Mouse (Mus musculus): ENCODE data around the gene Pafah1b2.
A peak's percentile ranks its signal among the peaks of the same experiment; 100 is the strongest.

The Pafah1b2 gene

GRCm38 (mm10) chr9:46026058-46026849, 13.8 kb upstream of the Pafah1b2 start:
- no peak for DNase-seq (ENCODE audit: low spot score in 2 of 2)

GRCm38 (mm10) chr9:46023591-46023990, 11.1 kb upstream of the Pafah1b2 start:
- DNase-seq (ENCODE audit: low spot score in 2 of 2), result no peak

- DNase-seq (ENCODE audit: low spot score in 2 of 2), result no peak
Measured at GRCm38 (mm10) chr9:46019975-46020374, 7.5 kb upstream of the Pafah1b2 start.

GRCm38 (mm10) chr9:46018316-46018715, 5.8 kb upstream of the Pafah1b2 start:
- no peak for DNase-seq (ENCODE audit: low spot score in 2 of 2)

- DNase-seq (ENCODE audit: low spot score in 2 of 2), result no peak
Measured at GRCm38 (mm10) chr9:46016417-46016816, 3.9 kb upstream of the Pafah1b2 start.

- no peak for DNase-seq (ENCODE audit: low spot score in 2 of 2)
Measured at GRCm38 (mm10) chr9:46015831-46016230, 3.3 kb upstream of the Pafah1b2 start.

GRCm38 (mm10) chr9:46015081-46015551, 2.6 kb upstream of the Pafah1b2 start:
- no peak for DNase-seq (ENCODE audit: low spot score in 2 of 2)

GRCm38 (mm10) chr9:46014251-46014681, 1.8 kb upstream of the Pafah1b2 start:
- peak; percentile 84 to 85 for DNase-seq (ENCODE audit: low spot score in 2 of 2)

- DNase-seq (ENCODE audit: low spot score in 2 of 2), result no peak
Measured at GRCm38 (mm10) chr9:46013616-46014015, 1.1 kb upstream of the Pafah1b2 start.

- DNase-seq (ENCODE audit: low spot score in 2 of 2), result peak in 1 of 2 experiments; percentile 12
Measured at GRCm38 (mm10) chr9:46013009-46013586, 608 bp upstream of the Pafah1b2 start.

GRCm38 (mm10) chr9:46011094-46011970, 1.2 kb downstream of the Pafah1b2 start:
- DNase-seq (ENCODE audit: low spot score in 2 of 2), result no peak

- peak; percentile 54 to 62 for DNase-seq (ENCODE audit: low spot score in 2 of 2)
Measured at GRCm38 (mm10) chr9:46009669-46009983, 2.9 kb downstream of the Pafah1b2 start.

GRCm38 (mm10) chr9:46008931-46009668, 3.4 kb downstream of the Pafah1b2 start:
- no peak for DNase-seq (ENCODE audit: low spot score in 2 of 2)

- DNase-seq (ENCODE audit: low spot score in 2 of 2), result no peak
Measured at GRCm38 (mm10) chr9:46006224-46006623, 6.3 kb downstream of the Pafah1b2 start.

- no peak for DNase-seq (ENCODE audit: low spot score in 2 of 2)
Measured at GRCm38 (mm10) chr9:46004529-46004928, 8.0 kb downstream of the Pafah1b2 start.

- DNase-seq (ENCODE audit: low spot score in 2 of 2), result peak; percentile 48 to 55
Measured at GRCm38 (mm10) chr9:46003729-46004128, 8.8 kb downstream of the Pafah1b2 start.

GRCm38 (mm10) chr9:45999009-45999408, 13.5 kb downstream of the Pafah1b2 start:
- DNase-seq (ENCODE audit: low spot score in 2 of 2), result no peak

GRCm38 (mm10) chr9:45985229-45985567, 27.3 kb downstream of the Pafah1b2 start:
- DNase-seq (ENCODE audit: low spot score in 2 of 2), result peak in 1 of 2 experiments; percentile 19

GRCm38 (mm10) chr9:45984409-45985228, 27.9 kb downstream of the Pafah1b2 start:
- DNase-seq (ENCODE audit: low spot score in 2 of 2), result peak; percentile 87

- DNase-seq (ENCODE audit: low spot score in 2 of 2), result peak in 1 of 2 experiments; percentile 14
Measured at GRCm38 (mm10) chr9:45983676-45984408, 28.6 kb downstream of the Pafah1b2 start.
